Mouse (Mus musculus) thymus, adult 2 months (tissue): ENCODE results near the gene Cdc42bpa.

Experiments
- CTCF ChIP-seq: fragments of 200-500 bp; IDR thresholded peaks from 2 replicates; pipeline ENCODE4 v1.5.1; 2012; ENCODE audit warnings: mild to moderate bottlenecking, control low read depth, low read length, moderate library complexity, borderline replicate concordance; ENCODE audit not compliant: control insufficient read depth, poor library complexity, insufficient read depth; ENCODE audit errors: extremely low read depth
- POLR2A ChIP-seq: fragments of 200-500 bp; IDR thresholded peaks from 2 replicates; pipeline ENCODE4 v1.6.1; 2012; ENCODE audit warnings: mild to moderate bottlenecking, low read length, control low read depth, moderate library complexity; ENCODE audit not compliant: control insufficient read depth, poor library complexity, insufficient read depth; ENCODE audit errors: extremely low read depth

DNA sequence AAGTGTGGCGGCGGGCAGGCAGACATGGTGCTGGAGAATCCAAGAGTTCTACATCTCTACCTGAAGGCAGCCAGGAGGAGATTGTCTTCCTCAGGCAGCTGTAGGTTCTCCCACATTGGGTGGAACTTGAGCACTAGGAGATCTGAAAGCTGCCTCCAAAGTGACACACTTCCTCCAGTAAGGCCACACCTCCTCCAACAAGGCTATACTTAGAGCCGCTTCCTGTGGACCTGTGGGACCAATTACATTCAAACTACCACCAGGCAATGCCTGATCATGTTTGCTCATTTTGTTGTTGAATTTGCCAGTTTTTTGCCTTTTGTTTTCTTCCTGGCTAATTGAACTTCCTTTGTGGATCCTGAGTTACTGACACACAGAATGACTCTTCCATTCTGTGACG is 187.8 kb downstream of the Cdc42bpa start:
- TF ChIP-seq CTCF (no peak), POLR2A (no peak)
